Mouse (Mus musculus): ENCODE measurements around the gene Zfp109. TPM values are rescaled to one million over a fixed set of nuclear protein-coding genes. Genes with fewer than 3 reads are reported as not detected.

Zfp109 gene
- polyA plus RNA-seq, 1 experiment, result 2.6 TPM

GRCm38 (mm10) chr7:24188901-24189570 is 48.3 kb downstream of the Zfp109 start:
- H3K4me3 ChIP-seq (ENCODE audit: control insufficient read depth, insufficient read depth, low read length), result no peak overlapping the region
- no peaks in the 10 kb centered on the region for H3K4me1 ChIP-seq (replicated peaks; ENCODE audit: control insufficient read depth, insufficient read depth, low read length)
- H3K27ac ChIP-seq (ENCODE audit: control insufficient read depth, insufficient read depth, low read length), result no peak overlapping the region
- H3K27me3 ChIP-seq (ENCODE audit: control insufficient read depth, insufficient read depth, low read length), result no peaks in the 10 kb centered on the region
- 72% methylated on average over 4 of the region's 4 CpGs for WGBS
- H3K36me3 ChIP-seq (ENCODE audit: control insufficient read depth, insufficient read depth, low read length), result no peaks in the 10 kb centered on the region
- TF ChIP-seq POLR2A (IDR thresholded peaks at IDR 0.05; ENCODE audit: control insufficient read depth, extremely low read depth, insufficient read depth, low read length, poor library complexity) (no peak), CTCF (IDR thresholded peaks at IDR 0.05; ENCODE audit: borderline replicate concordance, control insufficient read depth, extremely low read depth, insufficient read depth, low read length, poor library complexity) (no peak)
- DNase-seq, result no peak

DNA sequence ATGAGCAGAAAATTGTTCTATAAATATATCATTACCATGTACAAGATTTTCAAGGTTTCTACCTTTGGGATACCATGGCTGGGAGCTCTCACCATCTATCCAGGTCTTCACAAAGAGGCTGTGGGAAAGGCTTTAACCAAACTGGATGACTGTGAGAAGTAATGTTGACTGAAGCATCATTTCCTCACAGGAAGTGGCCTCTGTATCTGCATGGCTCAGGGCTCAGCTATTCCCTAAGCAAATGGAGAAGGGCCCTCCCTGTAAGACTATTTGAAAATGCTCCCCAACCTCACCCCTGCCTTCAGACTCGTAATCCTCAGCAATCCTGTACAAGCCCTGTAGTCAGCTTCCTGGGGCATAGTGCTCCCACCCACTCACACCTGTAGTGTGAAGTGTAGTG is 49.7 kb downstream of the Zfp109 start:
- 33% methylated on average over 1 of the region's 1 CpGs for WGBS
- no peak for DNase-seq
- no peak overlapping the region for H3K27ac ChIP-seq (ENCODE audit: control insufficient read depth, insufficient read depth, low read length)
- no peak overlapping the region for H3K4me3 ChIP-seq (ENCODE audit: control insufficient read depth, insufficient read depth, low read length)
- H3K36me3 ChIP-seq (ENCODE audit: control insufficient read depth, insufficient read depth, low read length), result no peaks in the 10 kb centered on the region
- H3K4me1 ChIP-seq (replicated peaks; ENCODE audit: control insufficient read depth, insufficient read depth, low read length), result no peaks in the 10 kb centered on the region
- H3K27me3 ChIP-seq (ENCODE audit: control insufficient read depth, insufficient read depth, low read length), result no peaks in the 10 kb centered on the region
- TF ChIP-seq POLR2A (IDR thresholded peaks at IDR 0.05; ENCODE audit: control insufficient read depth, extremely low read depth, insufficient read depth, low read length, poor library complexity) (no peak), CTCF (IDR thresholded peaks at IDR 0.05; ENCODE audit: borderline replicate concordance, control insufficient read depth, extremely low read depth, insufficient read depth, low read length, poor library complexity) (no peak)

Other genes with a start within 250 kb of the Zfp109 start
- gene V1rd19, start 235.9 kb downstream of the Zfp109 start, polyA plus RNA-seq (2012; rRNA removed), result not detected in 2 replicates
- not detected in 2 replicates for gene Vmn1r183, start 184.3 kb downstream of the Zfp109 start, polyA plus RNA-seq (2012; rRNA removed)
- gene Zfp180, start 155.6 kb downstream of the Zfp109 start, polyA plus RNA-seq (2012; rRNA removed), result 27.0 and 27.9 TPM in 2 replicates
- gene Zfp112, start 125.2 kb downstream of the Zfp109 start, polyA plus RNA-seq (2012; rRNA removed), result 0.66 and 0.79 TPM in 2 replicates
- 7.8 and 12.6 TPM in 2 replicates for gene Zfp235, start 103.4 kb downstream of the Zfp109 start, polyA plus RNA-seq (2012; rRNA removed)
- gene Zfp114, start 62.5 kb downstream of the Zfp109 start, polyA plus RNA-seq (2012; rRNA removed), result 0.34 and 0.40 TPM in 2 replicates
- gene Zfp111, start 26.1 kb downstream of the Zfp109 start, polyA plus RNA-seq (2012; rRNA removed), result 0.89 and 1.1 TPM in 2 replicates
- gene Zfp108, start 17.2 kb upstream of the Zfp109 start, polyA plus RNA-seq (2012; rRNA removed), result 0.34 and 0.43 TPM in 2 replicates
- 1.2 and 1.7 TPM in 2 replicates for gene Zfp93, start 32.9 kb upstream of the Zfp109 start, polyA plus RNA-seq (2012; rRNA removed)
- gene Zfp61, start 63.7 kb upstream of the Zfp109 start, polyA plus RNA-seq (2012; rRNA removed), result 16.1 and 22.6 TPM in 2 replicates
- gene Zfp94, start 79.1 kb upstream of the Zfp109 start, polyA plus RNA-seq (2012; rRNA removed), result 6.2 and 6.8 TPM in 2 replicates
- 0.12 TPM in 1 of 2 replicates, not detected in the other for gene Tescl, start 96.4 kb upstream of the Zfp109 start, polyA plus RNA-seq (2012; rRNA removed)
- 0.85 and 1.00 TPM in 2 replicates for gene Lypd5, start 111.6 kb upstream of the Zfp109 start, polyA plus RNA-seq (2012; rRNA removed)
- gene Kcnn4, start 132.7 kb upstream of the Zfp109 start, polyA plus RNA-seq (2012; rRNA removed), result 402 and 429 TPM in 2 replicates
- gene Smg9, start 162.1 kb upstream of the Zfp109 start, polyA plus RNA-seq (2012; rRNA removed), result 166 and 168 TPM in 2 replicates
- 0.97 and 3.0 TPM in 2 replicates for gene Irgc1, start 214.7 kb upstream of the Zfp109 start, polyA plus RNA-seq (2012; rRNA removed)
- gene Plaur, start 224.9 kb upstream of the Zfp109 start, polyA plus RNA-seq (2012; rRNA removed), result 7.0 and 9.5 TPM in 2 replicates
- gene Cadm4, start 244.5 kb upstream of the Zfp109 start, polyA plus RNA-seq (2012; rRNA removed), result 6.4 and 7.1 TPM in 2 replicates

Measured in thymus, adult 2 months (tissue).